9 mouse cellular contexts compared by ENCODE assay signal in the genomic region with DNA sequence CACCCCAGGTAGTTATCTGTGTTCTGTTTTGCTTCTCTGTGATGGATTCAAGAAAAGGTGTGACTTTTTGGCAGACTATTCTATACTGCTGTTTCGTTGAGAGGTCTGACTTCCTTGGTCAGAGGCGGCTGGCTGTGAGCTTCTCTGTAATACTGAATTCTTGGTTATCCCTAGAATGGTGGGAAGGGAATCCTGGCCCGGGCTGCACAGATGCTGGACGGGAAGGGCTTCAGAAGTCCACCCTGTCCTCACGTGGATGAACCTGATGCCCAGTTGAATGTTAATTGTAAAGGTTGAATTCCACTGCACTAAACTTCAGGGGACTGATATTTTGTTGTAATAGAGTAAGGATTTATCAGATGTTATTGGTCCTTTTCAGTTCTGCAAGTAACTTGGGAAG. TPM values are rescaled to one million over a fixed set of nuclear protein-coding genes. Genes with fewer than 3 reads are reported as not detected.
DNase-seq lines count a peak whose midpoint lies in the region; ATAC-seq and TF ChIP-seq lines count a peak whose summit lies in the region.
"Had no signal": no experiment of that assay in that cellular context is flagged by ENCODE, and none has a peak within 500 bp of the region (broad histone marks: within the 10 kb centered on the region; RNA-seq: fewer than 3 reads in every experiment).

No protein-coding gene starts in this region.

- intact Hi-C loops in left cerebral cortex, postnatal 36 days (cut with DNase I) = no loop called here

- TF ChIP-seq CTCF in E14TG2a.4 (conservative IDR thresholded peaks at IDR 0.05; ENCODE audit: low read length) = no peak

- peaks cover 11% of the 10 kb centered on the region for H3K4me1 ChIP-seq in forebrain, embryonic 11.5 days (replicated peaks; ENCODE audit: control insufficient read depth, insufficient read depth, low read length)
- H3K4me1 ChIP-seq in forebrain, embryonic 16.5 days (replicated peaks; ENCODE audit: control insufficient read depth, insufficient read depth, low read length) = peaks cover 14% of the 10 kb centered on the region
- peaks cover 90% of the 10 kb centered on the region for H3K4me1 ChIP-seq in E14TG2a.4 (replicated peaks; ENCODE audit: low read depth, low read length)
- H3K4me1 ChIP-seq in heart, embryonic 14.5 days (ENCODE audit: control insufficient read depth in 2 of 2, insufficient read depth in 2 of 2, low read length in 2 of 2) = peaks cover 9 to 32% of the 10 kb centered on the region in 2 experiments

- no peaks in the 10 kb centered on the region for H3K36me3 ChIP-seq in forebrain, embryonic 11.5 days (ENCODE audit: control insufficient read depth, insufficient read depth, low read length)
- no peaks in the 10 kb centered on the region for H3K36me3 ChIP-seq in forebrain, embryonic 16.5 days (ENCODE audit: control insufficient read depth, insufficient read depth)
- peaks cover 32% of the 10 kb centered on the region for H3K36me3 ChIP-seq in E14TG2a.4 (ENCODE audit: insufficient read depth, low read length)
- H3K36me3 ChIP-seq in heart, embryonic 14.5 days (ENCODE audit: control insufficient read depth, insufficient read depth, low read length) = 0 out of 2 replicates have a peak, but pooled peaks cover 3% of the 10 kb centered on the region
- H3K36me3 ChIP-seq: liver, embryonic 13.5 days had no signal

- no peak overlapping the region; the same call in 1 of the 2 replicates for H3K9ac ChIP-seq in forebrain, embryonic 11.5 days (ENCODE audit: low read length)
- H3K9ac ChIP-seq in forebrain, embryonic 16.5 days (replicated peaks; ENCODE audit: low read depth, low read length) = no peak overlapping the region
- 0 out of 2 replicates have a peak overlapping the region, but pooled peaks have one; percentile 31 for H3K9ac ChIP-seq in heart, embryonic 14.5 days (ENCODE audit: low read length)
- H3K9ac ChIP-seq: liver, embryonic 13.5 days had no signal

- no peak overlapping the region for H3K4me3 ChIP-seq in forebrain, embryonic 11.5 days (ENCODE audit: low read depth, low read length)
- H3K4me3 ChIP-seq in forebrain, embryonic 16.5 days (replicated peaks; ENCODE audit: low read length) = no peak overlapping the region
- peak overlapping the region; percentile 21 for H3K4me3 ChIP-seq in E14TG2a.4 (replicated peaks; ENCODE audit: low read length)
- no peak overlapping the region for H3K4me3 ChIP-seq in heart, embryonic 14.5 days (ENCODE audit: control insufficient read depth in 1 of 2, insufficient read depth in 1 of 2, low read depth in 1 of 2, low read length in 2 of 2)
- H3K4me3 ChIP-seq: liver, embryonic 13.5 days had no signal

- peak overlapping the region; percentile 33; the same call in 1 of the 2 replicates for H3K4me2 ChIP-seq in forebrain, embryonic 11.5 days (ENCODE audit: low read depth, low read length, severe bottlenecking)
- H3K4me2 ChIP-seq in forebrain, embryonic 16.5 days (ENCODE audit: low read length) = no peak overlapping the region
- H3K4me2 ChIP-seq in heart, embryonic 14.5 days (ENCODE audit: low read length) = peak overlapping the region; percentile 31
- H3K4me2 ChIP-seq: liver, embryonic 13.5 days had no signal

- no peaks in the 10 kb centered on the region for H3K27me3 ChIP-seq in forebrain, embryonic 11.5 days (ENCODE audit: control insufficient read depth, insufficient read depth, low read length)
- no peaks in the 10 kb centered on the region for H3K27me3 ChIP-seq in forebrain, embryonic 16.5 days (replicated peaks; ENCODE audit: control insufficient read depth, insufficient read depth, low read length)
- H3K27me3 ChIP-seq in E14TG2a.4 (ENCODE audit: insufficient read depth, low read length) = no peaks in the 10 kb centered on the region
- no peaks in the 10 kb centered on the region for H3K27me3 ChIP-seq in heart, embryonic 14.5 days (ENCODE audit: control insufficient read depth, insufficient read depth, low read length)
- H3K27me3 ChIP-seq: liver, embryonic 13.5 days had no signal

- 4% methylated on average over 5 of the region's 5 CpGs for WGBS in forebrain, embryonic 11.5 days
- 9% methylated on average over 5 of the region's 5 CpGs for WGBS in forebrain, embryonic 16.5 days
- WGBS in heart, embryonic 14.5 days = 8% methylated on average over 5 of the region's 5 CpGs

- no peak for ATAC-seq in forebrain, embryonic 11.5 days (replicated peaks; ENCODE audit: low FRiP score)
- no peak for ATAC-seq in forebrain, embryonic 16.5 days
- no peak for ATAC-seq in heart, embryonic 14.5 days (ENCODE audit: insufficient number of reproducible peaks, insufficient read depth, low FRiP score, low read depth)

- no peaks in the 10 kb centered on the region for H3K9me3 ChIP-seq in forebrain, embryonic 11.5 days (ENCODE audit: control insufficient read depth, low read length)
- no peaks in the 10 kb centered on the region for H3K9me3 ChIP-seq in forebrain, embryonic 16.5 days (ENCODE audit: control insufficient read depth, low read length)
- H3K9me3 ChIP-seq in E14TG2a.4 (ENCODE audit: low read length) = 0 out of 2 replicates have a peak, but pooled peaks cover 2% of the 10 kb centered on the region
- no peaks in the 10 kb centered on the region for H3K9me3 ChIP-seq in heart, embryonic 14.5 days (ENCODE audit: control insufficient read depth, low read length)
- H3K9me3 ChIP-seq: liver, embryonic 13.5 days had no signal

- peak overlapping the region; percentile 84; the same call in 1 of the 2 replicates for H3K27ac ChIP-seq in forebrain, embryonic 11.5 days (ENCODE audit: low read depth, low read length)
- H3K27ac ChIP-seq in forebrain, embryonic 16.5 days (ENCODE audit: low read length) = no peak overlapping the region
- H3K27ac ChIP-seq in heart, embryonic 14.5 days (replicated peaks in 1 of 2; ENCODE audit: control insufficient read depth in 1 of 2, insufficient read depth in 1 of 2, low read depth in 2 of 2, low read length in 2 of 2) = no peak overlapping the region
- H3K27ac ChIP-seq: liver, embryonic 13.5 days had no signal

- peak; percentile 68 for DNase-seq in forebrain, embryonic 11.5 days (ENCODE audit: low spot score)
- DNase-seq in kidney, postnatal 4 days = peak; percentile 68 to 78
- DNase-seq in urinary bladder, postnatal 4 days (ENCODE audit: low spot score in 2 of 2) = no peak
- no peak for DNase-seq in left cerebral cortex, postnatal 36 days (ENCODE audit: low spot score in 2 of 2)
- no peak for DNase-seq in ovary, adult 18-20 months (ENCODE audit: low spot score)
- DNase-seq: liver, embryonic 13.5 days had no signal

RNA-seq across cellular contexts. Expression of gene Ncoa3, which starts 7.4 kb away (rescaled TPM):
- 17.4 and 18.1 TPM in 2 replicates for polyA plus RNA-seq in forebrain, embryonic 11.5 days (2014; fragmentation: Nextera tagmentation; extraction: Ambion mirVana)
- 10.6 and 11.3 TPM in 2 replicates for polyA plus RNA-seq in forebrain, embryonic 16.5 days (2015; fragmentation: Nextera tagmentation; extraction: Ambion mirVana)
- polyA plus RNA-seq in heart, embryonic 14.5 days (2014; fragmentation: Nextera tagmentation; extraction: Ambion mirVana) = 12.5 and 13.1 TPM in 2 replicates
- total RNA-seq in left cerebral cortex, postnatal 36 days (2021) = 10 to 100 TPM; 27.9 to 36.6 TPM

Comparison
In these comparisons a context has a peak if more than half of its experiments do, and no peak if none do; other contexts are left out.
1. DNase-seq: peak in forebrain, embryonic 11.5 days (single experiment) and kidney, postnatal 4 days (2 of 2); none in urinary bladder, postnatal 4 days (0 of 2), left cerebral cortex, postnatal 36 days (0 of 2) and ovary, adult 18-20 months (single experiment).